Mouse (Mus musculus) liver, embryonic 14.5 days (tissue): Measurements from ENCODE around the gene 4930562C15Rik. TPM values are rescaled to one million over a fixed set of nuclear protein-coding genes. Genes with fewer than 3 reads are reported as not detected.

Experiments
- ATAC-seq: fragments of 200-750 bp; cut with Nextera tagmentation; 2 replicates; pipeline ENCODE4 v1.8.0; 2017; ENCODE audit warnings: moderate number of reproducible peaks, mild to moderate bottlenecking, moderate library complexity; ENCODE audit not compliant: insufficient read depth
- DNase-seq, 3 experiments: peaks; one replicate each; pipeline ENCODE4 v3.0.0-alpha.2; 2012 to 2013; ENCODE audit warnings: low read depth in 3 of 3, low spot score in 3 of 3
- H3K27ac ChIP-seq: fragments of 300-500 bp; sonication (generic); 2 replicates; pipeline ENCODE4 v1.5.1; 2014; ENCODE audit warnings: moderate library complexity, mild to moderate bottlenecking, control low read depth, inconsistent platforms
- H3K27me3 ChIP-seq: fragments of 300-500 bp; sonication (generic); 2 replicates; pipeline ENCODE4 v1.6.1; 2014; ENCODE audit warnings: mild to moderate bottlenecking, low read length, moderate library complexity; ENCODE audit not compliant: control insufficient read depth, insufficient read depth
- H3K36me3 ChIP-seq: fragments of 300-500 bp; sonication (generic); replicated peaks from 2 replicates; pipeline ENCODE4 v1.6.1; 2014; ENCODE audit warnings: low read depth; ENCODE audit not compliant: control insufficient read depth, insufficient read depth
- H3K4me1 ChIP-seq, 2 experiments: fragments of 200-500 bp in 1 of 2; fragments of 300-500 bp in 1 of 2; sonication (generic) in 1 of 2; replicated peaks; 2 replicates each; pipeline ENCODE4 v1.6.1; 2012 to 2014; ENCODE audit warnings: antibody characterized with exemption in 1 of 2, inconsistent platforms in 1 of 2, low read length in 1 of 2; ENCODE audit not compliant: control insufficient read depth in 2 of 2, insufficient read depth in 2 of 2
- H3K4me2 ChIP-seq: fragments of 300-500 bp; sonication (generic); 2 replicates; pipeline ENCODE4 v1.6.1; 2014; ENCODE audit warnings: low read depth, mild to moderate bottlenecking, control low read depth, moderate library complexity
- H3K4me3 ChIP-seq, 2 experiments: fragments of 200-500 bp in 1 of 2; fragments of 300-500 bp in 1 of 2; sonication (generic) in 1 of 2; 2 replicates each; pipeline ENCODE4 v1.5.1; 2012 to 2014; ENCODE audit warnings: low read depth in 2 of 2, low read length in 2 of 2, mild to moderate bottlenecking in 2 of 2, control low read depth in 1 of 2, inconsistent platforms in 1 of 2, moderate library complexity in 1 of 2; ENCODE audit not compliant: insufficient read depth in 1 of 2
- H3K9ac ChIP-seq: fragments of 300-500 bp; sonication (generic); replicated peaks from 2 replicates; pipeline ENCODE4 v1.6.1; 2014; ENCODE audit warnings: mild to moderate bottlenecking, control low read depth, moderate library complexity
- H3K9me3 ChIP-seq: fragments of 300-500 bp; sonication (generic); 2 replicates; pipeline ENCODE4 v1.6.1; 2016; ENCODE audit warnings: low read length, mixed read lengths; ENCODE audit not compliant: control insufficient read depth
- CTCF ChIP-seq: IDR thresholded peaks from 2 replicates; pipeline ENCODE4 v1.5.1; 2016; ENCODE audit warnings: antibody characterized with exemption, low read depth, control low read depth
- EP300 ChIP-seq: IDR thresholded peaks from 2 replicates; pipeline ENCODE4 v1.6.1; 2016; ENCODE audit warnings: antibody characterized with exemption, low read depth
- WGBS: fragments of 180-500 bp; shearing (Covaris S2); extraction: QIAGEN DNeasy Blood & Tissue Kit; methylation state at CpG from one replicate; pipeline ENCODE4 v1.1.7; 2014; ENCODE audit not compliant: insufficient replicate concordance; 5-methylcytosine and 5-hydroxymethylcytosine counted together
- polyA plus RNA-seq, 2 experiments: library from polyadenylated mRNA; depleted of rRNA in 1 of 2; stranded (reverse) in 1 of 2; unstranded in 1 of 2; fragments of >200 nt; fragmentation: Nextera tagmentation in 1 of 2; extraction: Ambion mirVana in 1 of 2; gene quantifications; 2 replicates each; pipeline versions ENCODE4 v1.2.1 to v1.2.3; 2012 to 2014

Gene 4930562C15Rik
- polyA plus RNA-seq, 2 experiments, result not detected

- Histone ChIP-seq H3K4me3 (no peak overlapping the region), H3K9ac (no peak overlapping the region), H3K4me2 (no peak overlapping the region), H3K9me3 (no peaks in the 10 kb centered on the region), H3K27me3 (no peaks in the 10 kb centered on the region), H3K27ac (no peak overlapping the region), H3K4me1 (peaks cover 19 to 38% of the 10 kb centered on the region in 2 experiments), H3K36me3 (no peaks in the 10 kb centered on the region)
- TF ChIP-seq EP300 (no peak), CTCF (no peak)
- no peak for DNase-seq
- 64% methylated on average over 6 of the region's 6 CpGs for WGBS
- ATAC-seq, result no peak
Measured at GRCm38 (mm10) chr16:4898881-4899280, 63.7 kb downstream of the 4930562C15Rik start.

GRCm38 (mm10) chr16:4899711-4900110 lies 64.5 kb downstream of the 4930562C15Rik start:
- DNase-seq (no peak), ATAC-seq (no peak)
- Histone ChIP-seq H3K4me3 (no peak overlapping the region), H3K9me3 (no peaks in the 10 kb centered on the region), H3K4me2 (no peak overlapping the region), H3K9ac (no peak overlapping the region), H3K36me3 (no peaks in the 10 kb centered on the region), H3K27ac (no peak overlapping the region), H3K4me1 (peaks cover 19 to 33% of the 10 kb centered on the region in 2 experiments), H3K27me3 (no peaks in the 10 kb centered on the region)
- WGBS, result 78% methylated on average over 2 of the region's 2 CpGs
- no peak for TF ChIP-seq CTCF
- no peak for TF ChIP-seq EP300

GRCm38 (mm10) chr16:4901167-4901566 lies 66.0 kb downstream of the 4930562C15Rik start:
- Histone ChIP-seq H3K4me1 (peaks cover 13 to 28% of the 10 kb centered on the region in 2 experiments), H3K4me2 (no peak overlapping the region), H3K4me3 (no peak overlapping the region), H3K9me3 (no peaks in the 10 kb centered on the region), H3K9ac (no peak overlapping the region), H3K27me3 (no peaks in the 10 kb centered on the region), H3K27ac (no peak overlapping the region), H3K36me3 (no peaks in the 10 kb centered on the region)
- ATAC-seq, result no peak
- TF ChIP-seq EP300 (no peak), CTCF (no peak)
- 64% methylated on average over 7 of the region's 7 CpGs for WGBS
- DNase-seq, result no peak

- ATAC-seq (no peak), DNase-seq (no peak)
- no peak overlapping the region for H3K27ac ChIP-seq
- peaks cover 1 to 18% of the 10 kb centered on the region in 2 experiments; a peak in 3 of 4 replicates for H3K4me1 ChIP-seq
- TF ChIP-seq EP300 (no peak), CTCF (no peak)
- no peaks in the 10 kb centered on the region for H3K36me3 ChIP-seq
- H3K4me2 ChIP-seq, result no peak overlapping the region
- H3K9me3 ChIP-seq, result no peaks in the 10 kb centered on the region
- H3K4me3 ChIP-seq, result no peak overlapping the region
- no peak overlapping the region for H3K9ac ChIP-seq
- no peaks in the 10 kb centered on the region for H3K27me3 ChIP-seq
- 69% methylated on average over 2 of the region's 2 CpGs for WGBS
Measured at GRCm38 (mm10) chr16:4902390-4902789, 67.2 kb downstream of the 4930562C15Rik start.

GRCm38 (mm10) chr16:4903491-4904102 lies 68.4 kb downstream of the 4930562C15Rik start:
- no peaks in the 10 kb centered on the region for H3K27me3 ChIP-seq
- H3K9ac ChIP-seq, result no peak overlapping the region
- DNase-seq, result no peak
- WGBS, result 57% methylated on average over 6 of the region's 6 CpGs
- no peak for TF ChIP-seq CTCF
- no peak for TF ChIP-seq EP300
- H3K4me1 ChIP-seq, result peaks cover 0 to 18% of the 10 kb centered on the region in 2 experiments; a peak in 2 of 4 replicates
- no peak overlapping the region for H3K4me3 ChIP-seq
- no peak overlapping the region for H3K27ac ChIP-seq
- no peaks in the 10 kb centered on the region for H3K36me3 ChIP-seq
- H3K9me3 ChIP-seq, result no peaks in the 10 kb centered on the region
- no peak overlapping the region for H3K4me2 ChIP-seq
- no peak for ATAC-seq
